Mouse (Mus musculus) stomach, embryonic 14.5 days (tissue): ENCODE data around the gene Gm10491. TPM values are rescaled to one million over a fixed set of nuclear protein-coding genes. Genes with fewer than 3 reads are reported as not detected.

Source experiments
- ATAC-seq: fragments of 200-750 bp; cut with Nextera tagmentation; 2 replicates; pipeline ENCODE4 v1.8.0; 2017; ENCODE audit warnings: low read depth, moderate TSS enrichment; ENCODE audit not compliant: insufficient number of reproducible peaks, insufficient read depth, low FRiP score
- H3K27ac ChIP-seq: fragments of 300-500 bp; sonication (generic); 2 replicates; pipeline ENCODE4 v1.5.1; 2014; ENCODE audit warnings: mild to moderate bottlenecking, low read length, moderate library complexity, mixed read lengths
- H3K27me3 ChIP-seq: fragments of 300-500 bp; sonication (generic); 2 replicates; pipeline ENCODE4 v1.6.1; 2014; ENCODE audit warnings: low read length, control low read depth, mixed read lengths; ENCODE audit not compliant: control insufficient read depth, insufficient read depth
- H3K36me3 ChIP-seq: fragments of 300-500 bp; sonication (generic); 2 replicates; pipeline ENCODE4 v1.6.1; 2014; ENCODE audit warnings: mild to moderate bottlenecking, control low read depth, low read length, moderate library complexity, mixed read lengths; ENCODE audit not compliant: control insufficient read depth, insufficient read depth
- H3K4me1 ChIP-seq: fragments of 300-500 bp; sonication (generic); 2 replicates; pipeline ENCODE4 v1.6.1; 2014; ENCODE audit warnings: low read length, control low read depth, mixed read lengths; ENCODE audit not compliant: control insufficient read depth, insufficient read depth
- H3K4me2 ChIP-seq: fragments of 300-500 bp; sonication (generic); replicated peaks from 2 replicates; pipeline ENCODE4 v1.6.1; 2014; ENCODE audit warnings: low read depth, low read length, control low read depth
- H3K4me3 ChIP-seq: fragments of 300-500 bp; sonication (generic); 2 replicates; pipeline ENCODE4 v1.5.1; 2014; ENCODE audit warnings: low read depth, low read length, control low read depth
- H3K9ac ChIP-seq: fragments of 300-500 bp; sonication (generic); replicated peaks from 2 replicates; pipeline ENCODE4 v1.6.1; 2014; ENCODE audit warnings: low read depth, mild to moderate bottlenecking, control low read depth, low read length, moderate library complexity, mixed read lengths
- H3K9me3 ChIP-seq: fragments of 300-500 bp; sonication (generic); 2 replicates; pipeline ENCODE4 v1.6.1; 2016; ENCODE audit warnings: low read depth, low read length, control low read depth; ENCODE audit not compliant: control insufficient read depth
- WGBS: fragments of 180-500 bp; shearing (Covaris S2); extraction: QIAGEN DNeasy Blood & Tissue Kit; methylation state at CpG from one replicate; pipeline ENCODE4 v1.1.7; 2014; 5-methylcytosine and 5-hydroxymethylcytosine counted together
- polyA plus RNA-seq: library from polyadenylated mRNA; unstranded; fragments of >200 nt; fragmentation: Nextera tagmentation; extraction: Ambion mirVana; gene quantifications from 2 replicates; pipeline ENCODE4 v1.2.1, GENCODE M21; 2014

The Gm10491 gene
- not detected in 2 replicates for polyA plus RNA-seq

- H3K9me3 ChIP-seq, result no peaks in the 10 kb centered on the region
- H3K4me1 ChIP-seq, result no peaks in the 10 kb centered on the region
- no peaks in the 10 kb centered on the region for H3K27me3 ChIP-seq
- peaks cover 8% of the 10 kb centered on the region; the same call in 1 of the 2 replicates for H3K36me3 ChIP-seq
- no peak within 1 kb of the TSS for H3K9ac ChIP-seq
- no peak within 1 kb of the TSS for H3K4me2 ChIP-seq
- H3K27ac ChIP-seq, result no peak within 1 kb of the TSS
- WGBS, result 90% methylated on average over 5 of the region's 5 CpGs
- H3K4me3 ChIP-seq, result no peak within 1 kb of the TSS
- no peak for ATAC-seq
Observed at GRCm38 (mm10) chrX:7907735-7908134, at the start of gene Gm10491. TSS of gene Gm10491 (minus strand) at chrX:7907835.

DNA sequence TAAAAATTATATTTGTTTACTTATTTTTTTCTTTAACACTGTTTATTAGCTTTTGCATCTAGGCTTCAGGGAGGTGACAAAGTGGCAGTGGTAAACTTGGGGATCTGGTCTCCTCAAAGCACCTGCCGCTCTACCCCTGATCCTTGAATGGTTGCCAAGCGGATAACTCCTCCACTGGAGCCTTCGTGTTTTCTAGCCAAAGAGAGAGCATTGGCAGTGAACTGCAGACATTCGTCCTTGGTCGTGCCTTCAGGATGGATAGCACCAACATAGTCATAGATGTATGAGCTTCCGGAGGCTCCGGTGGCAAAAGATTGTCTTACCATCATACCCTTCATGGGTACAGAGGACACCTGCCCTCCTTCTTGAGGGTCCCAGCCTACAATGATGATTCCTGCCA is 42.5 kb upstream of the Gm10491 start:
- H3K4me2 ChIP-seq, result no peak overlapping the region
- no peak overlapping the region for H3K27ac ChIP-seq
- no peaks in the 10 kb centered on the region for H3K27me3 ChIP-seq
- no peaks in the 10 kb centered on the region for H3K9me3 ChIP-seq
- H3K4me3 ChIP-seq, result no peak overlapping the region
- no peak for ATAC-seq
- 85% methylated on average over 7 of the region's 7 CpGs for WGBS
- no peak overlapping the region for H3K9ac ChIP-seq
- no peaks in the 10 kb centered on the region for H3K36me3 ChIP-seq
- no peaks in the 10 kb centered on the region for H3K4me1 ChIP-seq

DNA sequence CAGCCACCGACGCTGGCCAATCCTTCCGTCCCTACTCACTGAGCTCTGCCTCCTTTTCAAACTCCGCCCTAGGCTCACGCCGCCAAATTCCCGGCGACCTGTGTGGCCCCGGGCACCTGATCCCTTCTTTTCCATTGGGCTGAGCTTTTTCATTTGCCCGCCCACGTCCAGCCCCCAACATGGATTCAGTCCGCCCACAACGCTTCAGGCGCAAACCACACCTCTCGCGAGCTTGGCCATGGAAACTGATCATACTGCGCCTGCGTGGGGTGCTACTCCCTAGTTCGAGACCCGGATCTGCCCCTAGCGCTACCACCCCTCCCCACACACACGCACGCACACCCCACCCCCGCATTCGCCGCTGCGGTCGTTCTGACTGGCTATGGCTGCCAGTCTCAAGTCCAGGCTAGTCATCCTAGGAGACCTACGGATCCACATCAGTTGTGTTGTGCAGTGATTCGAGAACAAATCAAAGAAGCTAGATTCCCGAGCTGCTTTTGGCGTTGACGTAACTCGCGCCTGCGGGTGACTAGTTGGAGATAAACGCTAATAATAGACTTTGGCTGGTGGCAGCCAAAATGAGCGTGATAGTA is 40.4 kb upstream of the Gm10491 start:
- 15% methylated on average over 38 of the region's 38 CpGs for WGBS
- H3K4me2 ChIP-seq, result peak overlapping the region; percentile 33

GRCm38 (mm10) chrX:7947108-7947899 is 39.7 kb upstream of the Gm10491 start, which contains the start of gene Hdac6:
TSS of gene Hdac6 (minus strand) at chrX:7947889.
- H3K4me2 ChIP-seq, result peak within 1 kb of the TSS; percentile 48
- H3K4me1 ChIP-seq, result no peaks in the 10 kb centered on the region
- ATAC-seq, result peak; percentile 24; the same call in 1 of the 2 replicates
- H3K27ac ChIP-seq, result no peak within 1 kb of the TSS
- H3K36me3 ChIP-seq, result no peaks in the 10 kb centered on the region
- peak within 1 kb of the TSS; percentile 39 for H3K4me3 ChIP-seq
- H3K9me3 ChIP-seq, result no peaks in the 10 kb centered on the region
- H3K27me3 ChIP-seq, result no peaks in the 10 kb centered on the region
- H3K9ac ChIP-seq, result peak within 1 kb of the TSS; percentile 30; the same call in 1 of the 2 replicates
- 16% methylated on average over 36 of the region's 37 CpGs for WGBS

More for the DNA sequence above, 40.4 kb upstream of the Gm10491 start:
- Histone ChIP-seq H3K27ac (no peak overlapping the region), H3K9ac (peak overlapping the region; percentile 25; the same call in 1 of the 2 replicates), H3K4me1 (no peaks in the 10 kb centered on the region), H3K36me3 (no peaks in the 10 kb centered on the region), H3K27me3 (no peaks in the 10 kb centered on the region), H3K9me3 (no peaks in the 10 kb centered on the region), H3K4me3 (peak overlapping the region; percentile 39)
- ATAC-seq, result peak; percentile 98

- H3K27ac ChIP-seq, result no peak overlapping the region
- no peaks in the 10 kb centered on the region for H3K27me3 ChIP-seq
- no peak overlapping the region for H3K9ac ChIP-seq
- peaks cover 6% of the 10 kb centered on the region; the same call in 1 of the 2 replicates for H3K36me3 ChIP-seq
- H3K4me3 ChIP-seq, result no peak overlapping the region
- 69% methylated on average over 8 of the region's 8 CpGs for WGBS
- H3K9me3 ChIP-seq, result no peaks in the 10 kb centered on the region
- H3K4me2 ChIP-seq, result no peak overlapping the region
- ATAC-seq, result no peak
- no peaks in the 10 kb centered on the region for H3K4me1 ChIP-seq
Observed at GRCm38 (mm10) chrX:7945618-7946017, 38.0 kb upstream of the Gm10491 start.

DNA sequence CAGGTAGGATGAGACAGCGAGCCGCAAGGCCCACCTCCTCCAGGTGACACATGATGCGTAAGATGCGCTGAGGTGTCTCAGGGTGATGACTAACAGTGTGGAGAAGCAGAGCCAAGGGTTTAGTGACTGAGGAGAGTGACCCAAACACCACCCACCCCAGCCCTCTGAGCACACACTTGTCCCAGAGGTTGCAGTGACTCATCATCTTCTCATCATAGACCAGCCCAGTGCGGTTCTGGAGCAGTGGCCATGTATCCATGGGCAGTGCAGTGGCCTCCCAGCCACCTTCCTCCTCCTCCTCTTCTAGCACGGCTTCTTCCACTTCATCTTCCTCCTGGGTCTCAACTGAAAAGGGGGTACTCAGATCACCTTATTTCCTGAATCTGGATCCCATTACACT is 30.0 kb upstream of the Gm10491 start:
- WGBS, result 93% methylated on average over 6 of the region's 6 CpGs
- H3K4me3 ChIP-seq, result no peak overlapping the region
- peaks cover 6% of the 10 kb centered on the region; the same call in 1 of the 2 replicates for H3K36me3 ChIP-seq
- no peak overlapping the region for H3K27ac ChIP-seq
- H3K9ac ChIP-seq, result no peak overlapping the region
- no peaks in the 10 kb centered on the region for H3K4me1 ChIP-seq
- no peaks in the 10 kb centered on the region for H3K27me3 ChIP-seq
- ATAC-seq, result no peak
- no peaks in the 10 kb centered on the region for H3K9me3 ChIP-seq
- no peak overlapping the region for H3K4me2 ChIP-seq

GRCm38 (mm10) chrX:7936874-7937273 is 29.2 kb upstream of the Gm10491 start:
- no peaks in the 10 kb centered on the region for H3K27me3 ChIP-seq
- WGBS, result 56% methylated on average over 11 of the region's 11 CpGs
- no peaks in the 10 kb centered on the region for H3K4me1 ChIP-seq
- H3K4me3 ChIP-seq, result no peak overlapping the region
- H3K36me3 ChIP-seq, result peaks cover 2% of the 10 kb centered on the region; the same call in 1 of the 2 replicates
- no peak for ATAC-seq
- H3K27ac ChIP-seq, result no peak overlapping the region
- no peak overlapping the region for H3K9ac ChIP-seq
- no peak overlapping the region for H3K4me2 ChIP-seq
- H3K9me3 ChIP-seq, result no peaks in the 10 kb centered on the region

- Histone ChIP-seq H3K27me3 (peaks cover 2% of the 10 kb centered on the region; the same call in 1 of the 2 replicates), H3K4me3 (no peak within 1 kb of the TSS), H3K27ac (no peak within 1 kb of the TSS), H3K9me3 (peaks cover 3% of the 10 kb centered on the region; the same call in 1 of the 2 replicates), H3K4me2 (no peak within 1 kb of the TSS), H3K9ac (no peak within 1 kb of the TSS), H3K36me3 (no peaks in the 10 kb centered on the region; the same call in 1 of the 2 replicates), H3K4me1 (no peaks in the 10 kb centered on the region)
- ATAC-seq, result no peak
- 13% methylated on average over 19 of the region's 19 CpGs for WGBS
Observed at GRCm38 (mm10) chrX:7928270-7928790, 20.7 kb upstream of the Gm10491 start, which contains the start of gene Eras. TSS of gene Eras (minus strand) at chrX:7928607.
